Mouse (Mus musculus) monocyte, adult 5-6 weeks (primary cell): ENCODE results near the gene Krt81. TPM values are rescaled to one million over a fixed set of nuclear protein-coding genes. Genes with fewer than 3 reads are reported as not detected.

Source experiments
- ATAC-seq: fragments of 153-309, 156-312 bp; replicated peaks from 2 replicates; pipeline ENCODE4 v1.8.0; 2017; ENCODE audit warnings: mild to moderate bottlenecking; ENCODE audit not compliant: low TSS enrichment, insufficient number of reproducible peaks, severe bottlenecking, poor library complexity, low FRiP score
- total RNA-seq: library from RNA; stranded (forward); fragments of 200-1000, 200-491, 200-594 nt; gene quantifications from 3 replicates; pipeline ENCODE4 v1.2.3, GENCODE M21; 2017

The Krt81 gene
- total RNA-seq, 1 experiment from 2014 or later: not detected

DNA sequence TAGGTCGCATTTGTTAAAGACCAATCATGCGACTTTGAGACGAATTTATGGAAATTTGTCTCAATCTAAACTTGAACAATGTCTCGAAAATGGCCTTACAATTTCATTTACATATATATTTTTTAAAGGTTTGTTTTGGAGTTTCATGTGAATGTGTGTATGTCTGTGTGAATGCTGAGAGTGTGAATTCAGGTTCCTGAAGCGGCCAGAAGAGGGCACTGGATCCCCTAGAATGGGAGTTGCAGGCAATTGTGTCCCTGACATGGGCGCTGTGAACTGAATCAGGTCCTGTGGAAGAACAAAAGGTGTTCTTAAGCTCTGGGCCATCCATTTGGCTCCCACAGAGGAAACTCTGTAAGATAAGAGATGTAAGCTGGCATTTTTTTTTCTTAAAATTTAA is 7.7 kb downstream of the Krt81 start:
- no peak for ATAC-seq

- no peak for ATAC-seq
Observed at GRCm38 (mm10) chr15:101455292-101455691, 8.3 kb downstream of the Krt81 start.

GRCm38 (mm10) chr15:101454774-101455173 is 8.8 kb downstream of the Krt81 start:
- no peak for ATAC-seq

DNA sequence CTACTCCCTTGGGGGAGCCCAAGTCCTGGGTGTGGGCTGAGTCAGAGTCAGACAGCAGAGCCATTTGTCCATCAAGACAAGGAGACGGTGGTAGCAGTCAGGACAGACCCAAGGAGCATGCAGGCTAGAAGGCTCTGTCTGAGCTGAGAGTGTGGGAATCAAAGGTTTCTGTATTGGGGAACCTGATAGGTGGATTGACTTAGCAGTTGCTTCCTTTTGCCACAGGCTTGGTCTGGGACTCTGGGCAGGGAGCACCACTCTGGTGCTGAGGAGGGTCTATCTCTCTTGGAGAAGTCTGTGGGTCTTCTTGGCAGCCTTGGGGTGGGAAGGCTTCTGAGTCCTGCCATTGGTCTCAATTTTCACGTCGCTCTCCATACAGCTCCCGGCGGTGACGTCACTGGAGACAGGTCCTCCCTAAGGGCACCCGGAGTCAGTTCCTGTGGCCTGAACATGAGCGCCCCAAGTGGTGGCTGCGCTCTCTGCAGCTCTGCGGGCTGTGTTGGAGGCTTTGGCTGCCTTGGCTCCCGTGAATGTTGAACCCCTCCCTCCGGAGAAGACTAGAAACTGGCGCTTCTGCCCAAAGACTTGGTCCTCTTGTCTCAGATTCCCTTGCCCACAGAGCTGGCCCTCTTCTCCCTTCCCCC is 10.3 kb downstream of the Krt81 start:
- ATAC-seq: peak; percentile 95

GRCm38 (mm10) chr15:101447444-101447843 is 16.1 kb downstream of the Krt81 start, which contains the start of gene Krt88:
Gene Krt88 (plus strand): TSS chr15:101447744.
- ATAC-seq: no peak

DNA sequence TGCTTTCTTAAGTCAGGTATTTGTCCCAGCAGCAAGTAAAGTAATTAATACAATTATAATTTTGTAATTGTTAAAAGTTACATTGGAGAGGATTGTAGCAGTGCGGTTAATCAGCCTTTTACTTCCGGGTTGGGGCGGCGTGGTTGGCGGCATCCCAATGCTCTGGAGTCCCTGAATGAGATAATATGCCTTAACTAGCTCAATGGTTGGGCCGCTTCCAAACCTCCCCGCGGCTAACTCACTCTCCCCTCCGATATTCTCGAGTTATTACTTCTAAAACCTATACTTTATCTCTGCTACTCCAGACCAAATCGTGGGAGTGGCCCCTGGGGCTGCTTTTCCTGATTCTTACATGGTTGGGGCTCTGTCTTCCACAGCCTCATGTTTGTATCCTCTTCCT is 17.0 kb downstream of the Krt81 start:
- ATAC-seq: no peak

- no peak for ATAC-seq
Observed at GRCm38 (mm10) chr15:101440837-101441236, 22.7 kb downstream of the Krt81 start.

DNA sequence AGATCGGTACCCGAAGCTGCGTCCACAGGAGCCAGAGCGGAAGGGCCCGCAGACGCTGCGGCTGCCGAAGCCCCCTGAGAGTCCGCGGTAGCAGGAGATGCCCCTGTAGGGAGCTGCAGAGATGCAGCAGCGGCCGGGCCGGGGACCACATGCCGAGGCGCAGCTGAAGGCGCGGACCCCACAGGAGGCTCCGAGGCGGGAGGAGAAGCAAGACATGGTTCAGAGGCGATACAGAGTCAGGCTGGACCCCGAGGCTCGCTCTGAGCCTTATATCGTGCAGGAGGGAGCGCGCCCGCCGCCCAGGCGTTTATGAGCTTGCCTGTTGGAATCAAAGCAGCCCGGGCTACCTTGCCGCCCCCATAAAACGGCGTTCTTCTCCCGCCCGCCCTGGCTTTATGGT is 25.0 kb downstream of the Krt81 start, which contains the start of gene Krt87:
Krt87 (minus strand) TSS at position 250 of the 400 bp plus-strand sequence.
- ATAC-seq: no peak

GRCm38 (mm10) chr15:101436611-101437010 is 26.9 kb downstream of the Krt81 start:
- ATAC-seq: no peak

- ATAC-seq: no peak
Observed at GRCm38 (mm10) chr15:101424914-101425313, 38.6 kb downstream of the Krt81 start.

GRCm38 (mm10) chr15:101420903-101421302 is 42.6 kb downstream of the Krt81 start:
- no peak for ATAC-seq

DNA sequence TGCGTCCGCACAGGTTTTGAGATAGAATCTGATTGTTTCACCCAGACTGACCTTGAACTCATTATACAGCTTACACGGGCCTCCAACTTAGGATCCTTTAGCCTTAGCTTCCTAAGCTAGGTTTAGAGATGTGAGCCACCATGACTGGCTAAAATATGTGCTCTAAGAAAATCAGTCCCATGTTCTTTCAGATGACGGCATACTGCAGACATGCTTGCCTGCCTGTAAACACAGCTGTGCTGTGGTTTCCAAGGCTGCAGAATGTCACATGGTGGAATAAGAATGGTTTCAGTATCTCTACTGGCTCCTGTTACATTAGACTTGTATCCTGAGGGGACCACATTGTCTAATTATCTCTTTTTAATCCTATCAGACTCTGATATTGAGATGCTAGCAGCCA is 44.6 kb downstream of the Krt81 start:
- no peak for ATAC-seq

GRCm38 (mm10) chr15:101414807-101415565 is 48.6 kb downstream of the Krt81 start:
- ATAC-seq: no peak

DNA sequence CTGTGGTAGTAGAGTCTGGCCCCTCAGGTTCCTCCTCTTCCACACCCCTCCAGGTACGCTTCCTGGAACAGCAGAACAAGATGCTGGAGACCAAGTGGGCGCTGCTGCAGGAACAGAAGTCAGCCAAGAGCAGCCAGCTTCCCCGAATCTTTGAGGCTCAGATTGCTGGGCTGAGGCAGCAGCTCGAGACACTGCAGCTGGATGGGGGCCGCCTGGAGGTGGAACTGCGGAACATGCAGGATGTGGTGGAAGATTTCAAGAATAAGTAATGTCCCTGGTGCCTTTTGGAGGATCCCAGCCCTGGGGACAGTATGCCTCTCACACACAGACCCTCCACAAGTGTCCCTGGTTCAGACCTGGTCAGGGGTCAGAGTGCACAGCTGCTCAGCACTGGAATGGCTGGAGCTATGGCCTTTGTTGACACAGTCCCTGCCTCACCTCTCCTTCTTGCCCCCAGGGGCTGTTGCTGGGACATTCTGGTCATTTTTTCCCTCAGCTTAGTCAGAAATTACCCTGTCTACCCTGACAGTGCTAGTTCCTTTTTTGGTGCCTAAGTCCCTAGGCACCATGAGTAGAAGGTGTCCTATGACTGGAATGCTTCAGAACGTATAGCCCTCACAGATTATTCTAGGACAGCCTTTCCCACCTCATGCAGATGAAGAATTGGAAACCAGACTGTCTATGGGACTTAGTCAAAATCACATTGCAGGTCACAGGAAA is 49.5 kb downstream of the Krt81 start:
- no peak for ATAC-seq

DNA sequence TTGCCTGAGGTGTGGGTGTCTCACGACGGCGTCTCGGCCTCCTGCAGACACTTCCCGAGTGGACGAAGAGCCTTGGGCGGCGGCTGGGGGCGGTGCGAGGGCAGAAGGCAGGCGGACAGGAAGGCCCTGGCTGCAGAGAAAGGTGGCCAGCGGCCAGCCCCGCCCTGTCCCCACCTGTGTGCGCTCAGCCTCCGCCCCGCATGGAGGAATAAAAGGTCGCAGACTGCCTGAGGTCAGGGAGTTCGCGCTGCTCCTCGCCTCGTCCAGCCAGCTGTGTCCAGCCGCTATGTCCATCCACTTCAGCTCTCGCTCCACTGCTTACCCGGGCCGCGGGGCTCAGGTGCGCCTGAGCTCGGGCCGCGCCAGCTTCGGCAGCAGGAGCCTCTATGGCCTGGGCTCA is 51.4 kb downstream of the Krt81 start:
- no peak for ATAC-seq

DNA sequence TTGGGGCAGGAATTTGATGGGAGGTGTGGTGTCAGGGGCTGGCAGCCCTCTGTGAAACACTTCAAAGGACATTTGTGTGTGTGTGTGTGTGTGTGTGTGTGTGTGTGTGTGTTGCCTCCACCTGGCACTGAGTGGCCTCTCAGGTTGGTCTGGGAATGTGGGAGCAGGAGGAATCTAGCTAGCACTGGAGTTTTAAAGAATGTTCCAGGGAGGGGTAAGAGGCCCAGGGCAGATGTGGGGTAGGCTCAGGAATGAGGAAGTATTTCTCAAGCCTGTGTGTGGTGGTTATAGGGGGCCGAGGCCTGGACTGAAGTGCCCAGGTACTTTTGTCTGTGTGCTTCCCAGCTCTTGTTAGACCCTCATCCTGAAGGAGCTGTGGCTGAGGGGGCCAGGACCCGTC is 52.8 kb downstream of the Krt81 start, which contains the start of gene Krt7:
Krt7 (plus strand) TSS at position 269 of the 400 bp plus-strand sequence.
- peak; percentile 53; the same call in 1 of the 2 replicates for ATAC-seq
